9 mouse cellular contexts compared by ENCODE assay signal in the genomic region with DNA sequence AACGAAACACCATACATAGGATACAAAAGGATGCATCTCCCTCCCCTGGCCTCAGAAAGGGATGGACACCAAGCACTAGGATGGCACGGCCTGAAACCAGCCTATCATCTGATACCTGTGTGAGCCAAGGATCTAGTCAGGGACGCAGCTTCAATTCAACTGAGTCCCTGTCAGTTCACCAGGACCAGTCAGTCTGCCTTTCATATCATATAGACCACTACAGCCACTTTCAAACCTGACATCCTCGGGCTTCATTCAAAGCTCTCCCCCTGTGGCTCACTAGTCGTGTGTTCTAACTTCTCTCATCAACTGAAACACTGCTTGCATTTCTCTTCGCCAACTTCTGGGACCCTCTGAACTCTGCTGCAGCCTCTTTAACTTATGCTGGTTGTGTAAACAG. TPM values are rescaled to one million over a fixed set of nuclear protein-coding genes. Genes with fewer than 3 reads are reported as not detected.
DNase-seq lines count a peak whose midpoint lies in the region; ATAC-seq and TF ChIP-seq lines count a peak whose summit lies in the region.
"Had no signal": no experiment of that assay in that cellular context is flagged by ENCODE, and none has a peak within 500 bp of the region (broad histone marks: within the 10 kb centered on the region; RNA-seq: fewer than 3 reads in every experiment).

No protein-coding gene starts in this region.

- no peak overlapping the region for H3K27ac ChIP-seq in neural tube, embryonic 11.5 days (ENCODE audit: low read depth, low read length)
- H3K27ac ChIP-seq in liver, embryonic 12.5 days: no peak overlapping the region
- H3K27ac ChIP-seq in stomach, postnatal 0 days (replicated peaks): no peak overlapping the region

- no peaks in the 10 kb centered on the region for H3K9me3 ChIP-seq in neural tube, embryonic 11.5 days (ENCODE audit: control insufficient read depth, low read length)
- H3K9me3 ChIP-seq in liver, embryonic 12.5 days (replicated peaks): no peaks in the 10 kb centered on the region
- no peaks in the 10 kb centered on the region for H3K9me3 ChIP-seq in stomach, postnatal 0 days (ENCODE audit: control insufficient read depth, low read length)

- ATAC-seq in neural tube, embryonic 11.5 days (ENCODE audit: insufficient read depth, low FRiP score, low TSS enrichment): no peak
- ATAC-seq in liver, embryonic 12.5 days: no peak
- no peak for ATAC-seq in stomach, postnatal 0 days (ENCODE audit: low FRiP score, low TSS enrichment)

- peak overlapping the region; percentile 41 for H3K4me2 ChIP-seq in neural tube, embryonic 11.5 days (ENCODE audit: low read depth)
- peak overlapping the region; percentile 59 for H3K4me2 ChIP-seq in liver, embryonic 12.5 days
- H3K4me2 ChIP-seq in stomach, postnatal 0 days (replicated peaks; ENCODE audit: low read depth): peak overlapping the region; percentile 48

- H3K36me3 ChIP-seq in neural tube, embryonic 11.5 days (ENCODE audit: control insufficient read depth, insufficient read depth, low read length): no peaks in the 10 kb centered on the region
- peaks cover 37% of the 10 kb centered on the region for H3K36me3 ChIP-seq in liver, embryonic 12.5 days
- H3K36me3 ChIP-seq in stomach, postnatal 0 days (ENCODE audit: control insufficient read depth, insufficient read depth, low read length): no peaks in the 10 kb centered on the region

- no peak for TF ChIP-seq CTCF in stomach, postnatal 0 days (IDR thresholded peaks at IDR 0.05; ENCODE audit: low read depth)

- DNase-seq in cerebellum, adult 9-10 months: peak; percentile 41
- no peak for DNase-seq in cerebellum, adult 11 months
- DNase-seq in neural tube, embryonic 11.5 days (ENCODE audit: low spot score): no peak
- no peak for DNase-seq in neural tube, embryonic 10.5 days (ENCODE audit: extremely low spot score, low spot score)
- DNase-seq in stomach, postnatal 0 days (ENCODE audit: low spot score): no peak
- DNase-seq in gastrocnemius, adult 8-10 months (ENCODE audit: low spot score in 2 of 2): no peak
- no peak for DNase-seq in urinary bladder, postnatal 36 days (ENCODE audit: low spot score in 2 of 2)
- DNase-seq: cerebellum, postnatal 14 days had no signal

- H3K4me3 ChIP-seq in neural tube, embryonic 11.5 days (ENCODE audit: low read depth, low read length): peak overlapping the region; percentile 2; the same call in 1 of the 2 replicates
- H3K4me3 ChIP-seq in liver, embryonic 12.5 days: peak overlapping the region; percentile 88
- peak overlapping the region; percentile 94; the same call in 1 of the 2 replicates for H3K4me3 ChIP-seq in stomach, postnatal 0 days (ENCODE audit: low read depth, low read length)

- H3K27me3 ChIP-seq in neural tube, embryonic 11.5 days (ENCODE audit: control insufficient read depth, insufficient read depth, low read length): no peaks in the 10 kb centered on the region
- no peaks in the 10 kb centered on the region for H3K27me3 ChIP-seq in liver, embryonic 12.5 days (replicated peaks)
- H3K27me3 ChIP-seq in stomach, postnatal 0 days (ENCODE audit: control insufficient read depth, insufficient read depth, low read length): no peaks in the 10 kb centered on the region

- H3K4me1 ChIP-seq in neural tube, embryonic 11.5 days (ENCODE audit: control insufficient read depth, insufficient read depth, low read length): peaks cover 5% of the 10 kb centered on the region; the same call in 1 of the 2 replicates
- H3K4me1 ChIP-seq in liver, embryonic 12.5 days: peaks cover 29% of the 10 kb centered on the region
- H3K4me1 ChIP-seq in stomach, postnatal 0 days (replicated peaks; ENCODE audit: control insufficient read depth, insufficient read depth): 0 out of 2 replicates have a peak, but pooled peaks cover 2% of the 10 kb centered on the region

- no peak overlapping the region for H3K9ac ChIP-seq in neural tube, embryonic 11.5 days (ENCODE audit: low read length)
- H3K9ac ChIP-seq in liver, embryonic 12.5 days: peak overlapping the region; percentile 93
- H3K9ac ChIP-seq in stomach, postnatal 0 days (ENCODE audit: low read length): no peak overlapping the region

- no peak for TF ChIP-seq EP300 in stomach, postnatal 0 days (optimal IDR thresholded peaks at IDR 0.05)

- 88% methylated on average over 6 of the region's 6 CpGs for WGBS in neural tube, embryonic 11.5 days
- 73% methylated on average over 6 of the region's 6 CpGs for WGBS in liver, embryonic 12.5 days (ENCODE audit: insufficient replicate concordance)
- 72% methylated on average over 6 of the region's 6 CpGs for WGBS in stomach, postnatal 0 days

RNA-seq across cellular contexts. Expression of a gene that starts 4.8 kb away (rescaled TPM):
- polyA plus RNA-seq in neural tube, embryonic 11.5 days (2014; fragmentation: Nextera tagmentation; extraction: Ambion mirVana): 37.0 and 37.1 TPM in 2 replicates
- 14.8 and 15.8 TPM in 2 replicates for polyA plus RNA-seq in liver, embryonic 12.5 days (2016; fragmentation: Nextera tagmentation; extraction: Ambion mirVana)
- 11.1 and 12.3 TPM in 2 replicates for polyA plus RNA-seq in stomach, postnatal 0 days (2015; fragmentation: Nextera tagmentation; extraction: Ambion mirVana)
- total RNA-seq in gastrocnemius, adult 8-10 months (2022): 10 to 100 TPM; 15.2 to 18.6 (median 16.6) TPM

RNA-seq across cellular contexts. Expression of a gene that starts 34.4 kb away (rescaled TPM):
- polyA plus RNA-seq in neural tube, embryonic 11.5 days (2014; fragmentation: Nextera tagmentation; extraction: Ambion mirVana): 7.6 and 8.8 TPM in 2 replicates
- polyA plus RNA-seq in liver, embryonic 12.5 days (2016; fragmentation: Nextera tagmentation; extraction: Ambion mirVana): 1.8 and 2.3 TPM in 2 replicates
- polyA plus RNA-seq in stomach, postnatal 0 days (2015; fragmentation: Nextera tagmentation; extraction: Ambion mirVana): 2.8 and 3.3 TPM in 2 replicates
- total RNA-seq in gastrocnemius, adult 8-10 months (2022): 1 to 10 TPM; 2.6 to 3.9 (median 3.2) TPM

RNA-seq across cellular contexts. Expression of a gene that starts 59.3 kb away (rescaled TPM):
- polyA plus RNA-seq in neural tube, embryonic 11.5 days (2014; fragmentation: Nextera tagmentation; extraction: Ambion mirVana): 0.36 TPM in 1 of 2 replicates, not detected in the other
- polyA plus RNA-seq in liver, embryonic 12.5 days (2016; fragmentation: Nextera tagmentation; extraction: Ambion mirVana): 0.32 TPM in 1 of 2 replicates, not detected in the other
- polyA plus RNA-seq in stomach, postnatal 0 days (2015; fragmentation: Nextera tagmentation; extraction: Ambion mirVana): 0.34 and 0.39 TPM in 2 replicates
- 1 to 10 TPM; 1.3 to 3.0 (median 1.7) TPM for total RNA-seq in gastrocnemius, adult 8-10 months (2022)

Comparison
In these comparisons a context has a peak if more than half of its experiments do, and no peak if none do; other contexts are left out.
1. H3K4me3 ChIP-seq: peak in every context shown above with its lines; median percentile 94 in stomach, postnatal 0 days; 88 in liver, embryonic 12.5 days; 2 in neural tube, embryonic 11.5 days.